In genomic region chr17:34118873-34119248, GRCm38 (mm10) we compare ENCODE assay signal across 7 mouse cellular contexts. TPM values are rescaled to one million over a fixed set of nuclear protein-coding genes. Genes with fewer than 3 reads are reported as not detected.
DNase-seq lines count a peak whose midpoint lies in the region; ATAC-seq lines count a peak whose summit lies in the region.

No protein-coding gene starts in this region.

- ATAC-seq in megakaryocyte, adult 5-6 weeks (ENCODE audit: poor library complexity, severe bottlenecking), result no peak
- ATAC-seq in erythroid progenitor cell, adult 5-6 weeks (replicated peaks; ENCODE audit: low FRiP score, poor library complexity, severe bottlenecking), result peak; percentile 10
- no peak; the same call in 1 of the 2 replicates for ATAC-seq in limb, embryonic 12.5 days (ENCODE audit: insufficient number of reproducible peaks, insufficient read depth, low FRiP score, low TSS enrichment, low read depth)
- no peak for ATAC-seq in stomach, embryonic 14.5 days (ENCODE audit: insufficient number of reproducible peaks, insufficient read depth, low FRiP score, low read depth)

- peaks cover 58% of the 10 kb centered on the region for H3K36me3 ChIP-seq in megakaryocyte, embryonic 14.5 days (replicated peaks; ENCODE audit: low read length)
- peaks cover 42% of the 10 kb centered on the region for H3K36me3 ChIP-seq in limb, embryonic 12.5 days
- peaks cover 44% of the 10 kb centered on the region for H3K36me3 ChIP-seq in stomach, embryonic 14.5 days (ENCODE audit: control insufficient read depth, insufficient read depth, low read length)

- no peak for DNase-seq in right cerebral cortex, postnatal 14 days
- no peak for DNase-seq in layer of hippocampus, adult 9-10 months (ENCODE audit: low spot score)

- peak overlapping the region; percentile 100 for H3K27ac ChIP-seq in limb, embryonic 12.5 days
- H3K27ac ChIP-seq in stomach, embryonic 14.5 days (ENCODE audit: low read length), result peak overlapping the region; percentile 100

- WGBS in limb, embryonic 12.5 days, result under 1% methylated on average over 38 of the region's 38 CpGs
- under 1% methylated on average over 38 of the region's 38 CpGs for WGBS in stomach, embryonic 14.5 days

- H3K9me3 ChIP-seq in megakaryocyte, embryonic 14.5 days, result no peaks in the 10 kb centered on the region
- no peaks in the 10 kb centered on the region for H3K9me3 ChIP-seq in limb, embryonic 12.5 days
- no peaks in the 10 kb centered on the region for H3K9me3 ChIP-seq in stomach, embryonic 14.5 days (ENCODE audit: control insufficient read depth, low read depth, low read length)

- H3K9ac ChIP-seq in limb, embryonic 12.5 days (replicated peaks), result peak overlapping the region; percentile 99
- peak overlapping the region; percentile 94 for H3K9ac ChIP-seq in stomach, embryonic 14.5 days (replicated peaks; ENCODE audit: low read depth, low read length)

- peak overlapping the region; percentile 74 for H3K4me2 ChIP-seq in limb, embryonic 12.5 days
- H3K4me2 ChIP-seq in stomach, embryonic 14.5 days (replicated peaks; ENCODE audit: low read depth, low read length), result peak overlapping the region; percentile 98

- H3K4me3 ChIP-seq in megakaryocyte, embryonic 14.5 days (replicated peaks), result peak overlapping the region; percentile 96
- peak overlapping the region; percentile 99 for H3K4me3 ChIP-seq in limb, embryonic 12.5 days (replicated peaks)
- H3K4me3 ChIP-seq in stomach, embryonic 14.5 days (ENCODE audit: low read depth, low read length), result peak overlapping the region; percentile 99

- peaks cover 48% of the 10 kb centered on the region for H3K4me1 ChIP-seq in megakaryocyte, embryonic 14.5 days
- peaks cover 35% of the 10 kb centered on the region for H3K4me1 ChIP-seq in limb, embryonic 12.5 days (replicated peaks)
- H3K4me1 ChIP-seq in stomach, embryonic 14.5 days (ENCODE audit: control insufficient read depth, insufficient read depth, low read length), result peaks cover 14% of the 10 kb centered on the region

- no peaks in the 10 kb centered on the region for H3K27me3 ChIP-seq in megakaryocyte, embryonic 14.5 days (replicated peaks)
- no peaks in the 10 kb centered on the region for H3K27me3 ChIP-seq in limb, embryonic 12.5 days
- H3K27me3 ChIP-seq in stomach, embryonic 14.5 days (ENCODE audit: control insufficient read depth, insufficient read depth, low read length), result no peaks in the 10 kb centered on the region

RNA-seq across cellular contexts. Expression of gene H2-DMa, which starts 0.5 kb away (rescaled TPM):
- 19.3 and 32.1 TPM in 2 replicates for polyA plus RNA-seq in megakaryocyte, embryonic 14.5 days (2012; ENCODE audit: insufficient read depth, low replicate concordance)
- 172 and 189 TPM in 2 replicates for total RNA-seq in megakaryocyte, adult 5-6 weeks (2015)
- total RNA-seq in megakaryocyte, adult 5-6 weeks (2017), result 145 and 152 TPM in 2 replicates
- 14.4 and 17.2 TPM in 2 replicates for total RNA-seq in erythroid progenitor cell, adult 5-6 weeks (2015; ENCODE audit: low replicate concordance)
- total RNA-seq in erythroid progenitor cell, adult 5-6 weeks (2017; ENCODE audit: low replicate concordance), result 12.3 and 20.4 TPM in 2 replicates
- polyA plus RNA-seq in limb, embryonic 12.5 days (2016; fragmentation: Nextera tagmentation; extraction: Ambion mirVana), result 11.1 and 13.2 TPM in 2 replicates
- polyA plus RNA-seq in stomach, embryonic 14.5 days (2014; fragmentation: Nextera tagmentation; extraction: Ambion mirVana), result 11.9 and 15.1 TPM in 2 replicates

RNA-seq across cellular contexts. Expression of gene Brd2, which starts 3.6 kb away (rescaled TPM):
- 174 and 242 TPM in 2 replicates for polyA plus RNA-seq in megakaryocyte, embryonic 14.5 days (2012; ENCODE audit: insufficient read depth, low replicate concordance)
- total RNA-seq in megakaryocyte, adult 5-6 weeks (2015), result 287 and 312 TPM in 2 replicates
- 286 and 353 TPM in 2 replicates for total RNA-seq in megakaryocyte, adult 5-6 weeks (2017)
- total RNA-seq in erythroid progenitor cell, adult 5-6 weeks (2015; ENCODE audit: low replicate concordance), result 199 and 208 TPM in 2 replicates
- 191 and 208 TPM in 2 replicates for total RNA-seq in erythroid progenitor cell, adult 5-6 weeks (2017; ENCODE audit: low replicate concordance)
- 129 and 134 TPM in 2 replicates for polyA plus RNA-seq in limb, embryonic 12.5 days (2016; fragmentation: Nextera tagmentation; extraction: Ambion mirVana)
- polyA plus RNA-seq in stomach, embryonic 14.5 days (2014; fragmentation: Nextera tagmentation; extraction: Ambion mirVana), result 150 and 152 TPM in 2 replicates

RNA-seq across cellular contexts. Expression of gene H2-DMb2, which starts 24.2 kb away (rescaled TPM):
- polyA plus RNA-seq in megakaryocyte, embryonic 14.5 days (2012; ENCODE audit: insufficient read depth, low replicate concordance), result 1.5 TPM in 1 of 2 replicates, not detected in the other
- 8.9 and 9.6 TPM in 2 replicates for total RNA-seq in megakaryocyte, adult 5-6 weeks (2015)
- 12.4 and 18.3 TPM in 2 replicates for total RNA-seq in megakaryocyte, adult 5-6 weeks (2017)
- total RNA-seq in erythroid progenitor cell, adult 5-6 weeks (2015; ENCODE audit: low replicate concordance), result 3.2 and 4.6 TPM in 2 replicates
- 2.0 and 2.8 TPM in 2 replicates for total RNA-seq in erythroid progenitor cell, adult 5-6 weeks (2017; ENCODE audit: low replicate concordance)
- polyA plus RNA-seq in limb, embryonic 12.5 days (2016; fragmentation: Nextera tagmentation; extraction: Ambion mirVana), result 0.30 and 0.32 TPM in 2 replicates
- 0.35 and 0.38 TPM in 2 replicates for polyA plus RNA-seq in stomach, embryonic 14.5 days (2014; fragmentation: Nextera tagmentation; extraction: Ambion mirVana)

RNA-seq across cellular contexts. Expression of gene H2-Oa, which starts 26.7 kb away (rescaled TPM):
- 9.5 and 12.1 TPM in 2 replicates for polyA plus RNA-seq in megakaryocyte, embryonic 14.5 days (2012; ENCODE audit: insufficient read depth, low replicate concordance)
- 10.0 and 10.8 TPM in 2 replicates for total RNA-seq in megakaryocyte, adult 5-6 weeks (2015)
- total RNA-seq in megakaryocyte, adult 5-6 weeks (2017), result 3.7 and 6.9 TPM in 2 replicates
- not detected in 2 replicates for total RNA-seq in erythroid progenitor cell, adult 5-6 weeks (2015; ENCODE audit: low replicate concordance)
- 0.39 and 1.5 TPM in 2 replicates for total RNA-seq in erythroid progenitor cell, adult 5-6 weeks (2017; ENCODE audit: low replicate concordance)
- polyA plus RNA-seq in limb, embryonic 12.5 days (2016; fragmentation: Nextera tagmentation; extraction: Ambion mirVana), result 0.71 and 0.86 TPM in 2 replicates
- 0.65 and 1.1 TPM in 2 replicates for polyA plus RNA-seq in stomach, embryonic 14.5 days (2014; fragmentation: Nextera tagmentation; extraction: Ambion mirVana)

RNA-seq across cellular contexts. Expression of gene H2-DMb1, which starts 34.0 kb away (rescaled TPM):
- 1.1 TPM in 1 of 2 replicates, not detected in the other for polyA plus RNA-seq in megakaryocyte, embryonic 14.5 days (2012; ENCODE audit: insufficient read depth, low replicate concordance)
- 105 and 109 TPM in 2 replicates for total RNA-seq in megakaryocyte, adult 5-6 weeks (2015)
- total RNA-seq in megakaryocyte, adult 5-6 weeks (2017), result 110 and 132 TPM in 2 replicates
- 18.0 and 34.8 TPM in 2 replicates for total RNA-seq in erythroid progenitor cell, adult 5-6 weeks (2015; ENCODE audit: low replicate concordance)
- total RNA-seq in erythroid progenitor cell, adult 5-6 weeks (2017; ENCODE audit: low replicate concordance), result 3.9 and 23.1 TPM in 2 replicates
- 1.2 and 1.3 TPM in 2 replicates for polyA plus RNA-seq in limb, embryonic 12.5 days (2016; fragmentation: Nextera tagmentation; extraction: Ambion mirVana)
- polyA plus RNA-seq in stomach, embryonic 14.5 days (2014; fragmentation: Nextera tagmentation; extraction: Ambion mirVana), result 1.4 and 1.6 TPM in 2 replicates
